ENCODE assay signal across 23 mouse cellular contexts in the genomic region with DNA sequence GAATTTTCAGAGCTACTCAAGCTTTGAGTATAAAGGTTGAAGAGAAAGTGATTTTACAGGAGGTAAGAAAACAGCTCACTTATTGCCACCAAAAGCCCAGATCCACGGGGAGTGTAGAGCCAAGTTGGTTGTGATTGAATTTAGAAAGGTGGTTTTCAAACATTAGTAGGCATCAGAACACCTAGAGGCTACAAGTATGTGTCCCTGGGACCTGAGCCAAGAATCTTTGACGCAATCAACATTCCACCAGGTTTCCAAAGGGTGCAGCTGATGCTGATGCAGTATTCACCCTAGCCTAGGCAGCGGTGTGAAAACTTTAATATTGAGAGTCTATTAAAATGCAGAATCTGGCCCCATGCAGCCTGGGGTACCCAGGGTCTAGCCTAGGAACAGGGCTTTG. TPM values are rescaled to one million over a fixed set of nuclear protein-coding genes. Genes with fewer than 3 reads are reported as not detected.
DNase-seq lines count a peak whose midpoint lies in the region; ATAC-seq and TF ChIP-seq lines count a peak whose summit lies in the region.
"Had no signal": no experiment of that assay in that cellular context is flagged by ENCODE, and none has a peak within 500 bp of the region (broad histone marks: within the 10 kb centered on the region; RNA-seq: fewer than 3 reads in every experiment).

No protein-coding gene starts in this region.

- intact Hi-C loops in gastrocnemius, postnatal 36 days (cut with DNase I), result no loop called here

- 33% methylated on average over 3 of the region's 3 CpGs for WGBS in kidney, adult 2 months
- 83% methylated on average over 3 of the region's 3 CpGs for WGBS in kidney, embryonic 14.5 days
- WGBS in midbrain, postnatal 0 days, result 82% methylated on average over 3 of the region's 3 CpGs

- no peak for TF ChIP-seq CTCF in kidney, adult 2 months (conservative IDR thresholded peaks at IDR 0.05; ENCODE audit: insufficient read depth, insufficient read length, low read depth, low read length)
- no peak for TF ChIP-seq CTCF in midbrain, postnatal 0 days (IDR thresholded peaks at IDR 0.05)

- TF ChIP-seq POLR2A in kidney, adult 2 months (IDR thresholded peaks at IDR 0.05; ENCODE audit: low read depth, low read length), result no peak

- no peak overlapping the region for H3K27ac ChIP-seq in kidney, adult 2 months (ENCODE audit: insufficient read depth, low read depth, low read length)
- no peak overlapping the region for H3K27ac ChIP-seq in kidney, embryonic 14.5 days (ENCODE audit: low read depth, low read length)
- no peak overlapping the region for H3K27ac ChIP-seq in midbrain, postnatal 0 days (ENCODE audit: low read depth, low read length)
- H3K27ac ChIP-seq: forebrain, embryonic 10.5 days; heart, embryonic 13.5 days; limb, embryonic 15.5 days; macrophage; midbrain, embryonic 10.5 days had no signal

- H3K9ac ChIP-seq in kidney, embryonic 14.5 days (ENCODE audit: low read depth, low read length), result no peak overlapping the region
- no peak overlapping the region for H3K9ac ChIP-seq in midbrain, postnatal 0 days (replicated peaks; ENCODE audit: low read length, poor library complexity, severe bottlenecking)
- H3K9ac ChIP-seq: forebrain, postnatal 0 days; heart, embryonic 13.5 days; limb, embryonic 15.5 days had no signal

- ATAC-seq in kidney, embryonic 14.5 days (ENCODE audit: low FRiP score, low TSS enrichment), result no peak
- no peak for ATAC-seq in midbrain, postnatal 0 days (ENCODE audit: low FRiP score)
- ATAC-seq: forebrain, postnatal 0 days; hindbrain, embryonic 16.5 days; intestine, embryonic 16.5 days had no signal

- no peaks in the 10 kb centered on the region for H3K9me3 ChIP-seq in kidney, embryonic 14.5 days (ENCODE audit: control insufficient read depth, low read length)
- H3K9me3 ChIP-seq in midbrain, postnatal 0 days (ENCODE audit: low read length), result no peaks in the 10 kb centered on the region
- H3K9me3 ChIP-seq: forebrain, embryonic 10.5 days; heart, embryonic 13.5 days; limb, embryonic 15.5 days; midbrain, embryonic 10.5 days had no signal

- no peak overlapping the region for H3K4me2 ChIP-seq in kidney, embryonic 14.5 days (replicated peaks; ENCODE audit: low read depth, low read length)
- H3K4me2 ChIP-seq in midbrain, postnatal 0 days (ENCODE audit: low read depth, low read length, poor library complexity, severe bottlenecking), result no peak overlapping the region
- H3K4me2 ChIP-seq: heart, embryonic 13.5 days; limb, embryonic 15.5 days had no signal

- no peaks in the 10 kb centered on the region for H3K4me1 ChIP-seq in kidney, adult 2 months (ENCODE audit: control insufficient read depth, insufficient read depth, low read length)
- no peaks in the 10 kb centered on the region for H3K4me1 ChIP-seq in kidney, embryonic 14.5 days (ENCODE audit: control insufficient read depth, insufficient read depth, low read length)
- H3K4me1 ChIP-seq in midbrain, postnatal 0 days (ENCODE audit: insufficient read depth, low read length), result no peaks in the 10 kb centered on the region; the same call in 1 of the 2 replicates
- H3K4me1 ChIP-seq: limb, embryonic 15.5 days had no signal

- no peak overlapping the region for H3K4me3 ChIP-seq in kidney, adult 2 months (ENCODE audit: insufficient read depth, low read depth, low read length)
- H3K4me3 ChIP-seq in kidney, embryonic 14.5 days (ENCODE audit: low read length), result no peak overlapping the region
- H3K4me3 ChIP-seq in midbrain, postnatal 0 days (ENCODE audit: low read depth, low read length), result no peak overlapping the region
- H3K4me3 ChIP-seq: forebrain, embryonic 10.5 days; heart, embryonic 13.5 days; limb, embryonic 15.5 days; midbrain, embryonic 10.5 days had no signal

- DNase-seq in kidney, adult 2 months, result peak; percentile 83
- peak; percentile 67 for DNase-seq in kidney, adult 9 months
- DNase-seq in kidney, postnatal 4 days, result peak; percentile 11 to 25
- DNase-seq in lung, postnatal 14 days, result peak; percentile 63
- no peak for DNase-seq in gastrocnemius, postnatal 36 days
- DNase-seq in midbrain, postnatal 0 days (ENCODE audit: low spot score), result no peak
- DNase-seq in embryo, embryonic 10.5 days (ENCODE audit: low spot score), result no peak
- DNase-seq: adrenal gland, adult 8-10 months; cerebellum, adult 11 months; cerebellum, postnatal 25 days; forebrain, postnatal 0 days; right cerebral cortex, adult 18-20 months; spleen, adult 18-20 months; thymus, postnatal 36 days had no signal

- H3K27me3 ChIP-seq in kidney, adult 2 months (replicated peaks; ENCODE audit: control insufficient read depth, insufficient read depth, low read length), result no peaks in the 10 kb centered on the region
- H3K27me3 ChIP-seq in kidney, embryonic 14.5 days (ENCODE audit: control insufficient read depth, insufficient read depth, low read length), result no peaks in the 10 kb centered on the region
- H3K27me3 ChIP-seq in midbrain, postnatal 0 days (ENCODE audit: insufficient read depth, low read length), result no peaks in the 10 kb centered on the region
- H3K27me3 ChIP-seq: heart, embryonic 13.5 days; limb, embryonic 15.5 days had no signal

- H3K36me3 ChIP-seq in kidney, adult 2 months (ENCODE audit: control insufficient read depth, insufficient read depth, low read length), result no peaks in the 10 kb centered on the region
- no peaks in the 10 kb centered on the region for H3K36me3 ChIP-seq in kidney, embryonic 14.5 days (ENCODE audit: control insufficient read depth, insufficient read depth, low read length)
- no peaks in the 10 kb centered on the region for H3K36me3 ChIP-seq in midbrain, postnatal 0 days (ENCODE audit: insufficient read depth, low read length)
- H3K36me3 ChIP-seq: forebrain, embryonic 10.5 days; heart, embryonic 13.5 days; limb, embryonic 15.5 days; midbrain, embryonic 10.5 days had no signal

RNA-seq across cellular contexts. Expression of a gene that starts 28.0 kb away (rescaled TPM):
- polyA plus RNA-seq in kidney, adult 2 months (2012; rRNA removed), result 347 and 350 TPM in 2 replicates
- polyA plus RNA-seq in kidney, embryonic 14.5 days (2014; fragmentation: Nextera tagmentation; extraction: Ambion mirVana), result 2.1 and 4.5 TPM in 2 replicates
- total RNA-seq in gastrocnemius, postnatal 36 days (2021), result 1 to 10 TPM; 4.8 to 5.5 TPM
- 2.5 and 3.0 TPM in 2 replicates for total RNA-seq in midbrain, postnatal 0 days (2014; rRNA removed)
- 4.0 and 4.3 TPM in 2 replicates for polyA plus RNA-seq in midbrain, postnatal 0 days (2015; fragmentation: Nextera tagmentation; extraction: Ambion mirVana)
- total RNA-seq: granulocyte monocyte progenitor cell, adult 5-6 weeks had no signal

Comparison
In these comparisons a context has a peak if more than half of its experiments do, and no peak if none do; other contexts are left out.
1. RNA of a gene that starts 28.0 kb away (polyA plus RNA-seq): 347 to 350 TPM in kidney, adult 2 months; 2.1 to 4.5 TPM in kidney, embryonic 14.5 days and 4.0 to 4.3 TPM in midbrain, postnatal 0 days; every median in the first group is over 10 times any median in the second.
2. DNase-seq: peak in kidney, adult 2 months (single experiment), kidney, adult 9 months (single experiment), kidney, postnatal 4 days (2 of 2) and lung, postnatal 14 days (single experiment); none in gastrocnemius, postnatal 36 days (0 of 2), midbrain, postnatal 0 days (single experiment) and embryo, embryonic 10.5 days (single experiment).